In genomic region chr9:45121001-45121400, GRCm38 (mm10) we compare ENCODE assay signal across 14 mouse cellular contexts. TPM values are rescaled to one million over a fixed set of nuclear protein-coding genes. Genes with fewer than 3 reads are reported as not detected.
A peak's percentile ranks its signal among the peaks of the same experiment; 100 is the strongest.
DNase-seq lines count a peak whose midpoint lies in the region; ATAC-seq lines count a peak whose summit lies in the region.
"Had no signal": no experiment of that assay in that cellular context is flagged by ENCODE, and none has a peak within 500 bp of the region (broad histone marks: within the 10 kb centered on the region; RNA-seq: fewer than 3 reads in every experiment).

No protein-coding gene starts in this region.

- no peak overlapping the region for H3K9ac ChIP-seq in hindbrain, embryonic 15.5 days
- no peak overlapping the region for H3K9ac ChIP-seq in hindbrain, embryonic 16.5 days (ENCODE audit: low read depth, low read length)
- H3K9ac ChIP-seq in neural tube, embryonic 13.5 days = 0 out of 2 replicates have a peak overlapping the region, but pooled peaks have one; percentile 14
- H3K9ac ChIP-seq: forebrain, postnatal 0 days; heart, embryonic 15.5 days; liver, embryonic 12.5 days had no signal

- WGBS in hindbrain, embryonic 15.5 days = 61% methylated on average over 6 of the region's 6 CpGs
- WGBS in hindbrain, embryonic 16.5 days = 59% methylated on average over 6 of the region's 6 CpGs
- 43% methylated on average over 6 of the region's 6 CpGs for WGBS in neural tube, embryonic 13.5 days

- H3K4me2 ChIP-seq in hindbrain, embryonic 15.5 days = peak overlapping the region; percentile 14; the same call in 1 of the 2 replicates
- H3K4me2 ChIP-seq in hindbrain, embryonic 16.5 days (ENCODE audit: low read length) = no peak overlapping the region; the same call in 1 of the 2 replicates
- H3K4me2 ChIP-seq in neural tube, embryonic 13.5 days = no peak overlapping the region
- H3K4me2 ChIP-seq: liver, embryonic 12.5 days had no signal

- H3K27me3 ChIP-seq in hindbrain, embryonic 15.5 days = no peaks in the 10 kb centered on the region
- H3K27me3 ChIP-seq in hindbrain, embryonic 16.5 days (replicated peaks; ENCODE audit: control insufficient read depth, insufficient read depth, low read length) = no peaks in the 10 kb centered on the region
- peaks cover 11% of the 10 kb centered on the region; the same call in 1 of the 2 replicates for H3K27me3 ChIP-seq in neural tube, embryonic 13.5 days

- ATAC-seq in hindbrain, embryonic 15.5 days (ENCODE audit: low FRiP score, low read depth) = no peak
- ATAC-seq in hindbrain, embryonic 16.5 days = no peak
- no peak for ATAC-seq in neural tube, embryonic 13.5 days (ENCODE audit: low read depth)
- ATAC-seq: liver, embryonic 12.5 days had no signal

- no peaks in the 10 kb centered on the region for H3K9me3 ChIP-seq in hindbrain, embryonic 15.5 days
- no peaks in the 10 kb centered on the region for H3K9me3 ChIP-seq in hindbrain, embryonic 16.5 days (ENCODE audit: control insufficient read depth, low read length)
- H3K9me3 ChIP-seq in neural tube, embryonic 13.5 days = no peaks in the 10 kb centered on the region
- H3K9me3 ChIP-seq: heart, embryonic 15.5 days; limb, embryonic 10.5 days; liver, embryonic 12.5 days had no signal

- peaks cover 47% of the 10 kb centered on the region for H3K4me1 ChIP-seq in hindbrain, embryonic 15.5 days (replicated peaks)
- H3K4me1 ChIP-seq in hindbrain, embryonic 16.5 days (ENCODE audit: control insufficient read depth, insufficient read depth, low read depth, low read length) = peaks cover 32% of the 10 kb centered on the region
- peaks cover 36% of the 10 kb centered on the region for H3K4me1 ChIP-seq in neural tube, embryonic 13.5 days (replicated peaks)

- H3K27ac ChIP-seq in hindbrain, embryonic 15.5 days (replicated peaks) = no peak overlapping the region
- no peak overlapping the region for H3K27ac ChIP-seq in hindbrain, embryonic 16.5 days (ENCODE audit: low read depth, low read length)
- no peak overlapping the region for H3K27ac ChIP-seq in neural tube, embryonic 13.5 days (replicated peaks)
- H3K27ac ChIP-seq: heart, embryonic 15.5 days; liver, embryonic 12.5 days had no signal

- peaks cover 10% of the 10 kb centered on the region for H3K36me3 ChIP-seq in hindbrain, embryonic 15.5 days
- peaks cover 10% of the 10 kb centered on the region; the same call in 1 of the 2 replicates for H3K36me3 ChIP-seq in hindbrain, embryonic 16.5 days (ENCODE audit: control insufficient read depth, insufficient read depth, low read length)
- peaks cover 9% of the 10 kb centered on the region for H3K36me3 ChIP-seq in neural tube, embryonic 13.5 days
- H3K36me3 ChIP-seq: heart, embryonic 15.5 days; liver, embryonic 12.5 days had no signal

- H3K4me3 ChIP-seq in hindbrain, embryonic 15.5 days = no peak overlapping the region
- no peak overlapping the region for H3K4me3 ChIP-seq in hindbrain, embryonic 16.5 days (ENCODE audit: low read length)
- H3K4me3 ChIP-seq in neural tube, embryonic 13.5 days = no peak overlapping the region
- H3K4me3 ChIP-seq: liver, embryonic 12.5 days had no signal

- peak; percentile 20 for DNase-seq in right cerebral cortex, postnatal 25 days
- no peak for DNase-seq in right cerebral cortex, postnatal 4 days
- DNase-seq in thymus, postnatal 4 days = peak; percentile 83
- DNase-seq in adrenal gland, adult 18-20 months (ENCODE audit: low spot score in 2 of 2) = no peak
- DNase-seq in layer of hippocampus, postnatal 36 days = no peak

RNA-seq across cellular contexts. Expression of gene Scn2b, which starts 3.4 kb away (rescaled TPM):
- 10.3 TPM in 2 replicates for polyA plus RNA-seq in hindbrain, embryonic 15.5 days (2015; fragmentation: Nextera tagmentation; extraction: Ambion mirVana)
- 10.0 and 10.5 TPM in 2 replicates for polyA plus RNA-seq in hindbrain, embryonic 16.5 days (2015; fragmentation: Nextera tagmentation; extraction: Ambion mirVana)
- 9.2 and 9.7 TPM in 2 replicates for polyA plus RNA-seq in neural tube, embryonic 13.5 days (2015; fragmentation: Nextera tagmentation; extraction: Ambion mirVana)
- 10 to 100 TPM; 11.1 to 11.2 TPM for total RNA-seq in adrenal gland, adult 18-20 months (2021)
- total RNA-seq in layer of hippocampus, postnatal 36 days (2021) = 100 to 1,000 TPM; 253 to 275 TPM
- total RNA-seq: megakaryocyte-erythroid progenitor cell, adult 5-6 weeks; MEL had no signal

RNA-seq across cellular contexts. Expression of gene Scn4b, which starts 17.2 kb away (rescaled TPM):
- polyA plus RNA-seq in hindbrain, embryonic 15.5 days (2015; fragmentation: Nextera tagmentation; extraction: Ambion mirVana) = 0.31 and 0.55 TPM in 2 replicates
- polyA plus RNA-seq in hindbrain, embryonic 16.5 days (2015; fragmentation: Nextera tagmentation; extraction: Ambion mirVana) = 0.60 and 0.81 TPM in 2 replicates
- 0.11 and 0.25 TPM in 2 replicates for polyA plus RNA-seq in neural tube, embryonic 13.5 days (2015; fragmentation: Nextera tagmentation; extraction: Ambion mirVana)
- total RNA-seq in adrenal gland, adult 18-20 months (2021) = 1 to 10 TPM in 1 of 2 experiments, under 1 TPM in 1; 0.90 to 1.1 TPM
- 10 to 100 TPM; 11.1 to 14.2 TPM for total RNA-seq in layer of hippocampus, postnatal 36 days (2021)
- total RNA-seq: MEL had no signal

RNA-seq across cellular contexts. Expression of gene Jaml, which starts 42.0 kb away (rescaled TPM):
- 0.31 and 0.34 TPM in 2 replicates for polyA plus RNA-seq in hindbrain, embryonic 15.5 days (2015; fragmentation: Nextera tagmentation; extraction: Ambion mirVana)
- 0.25 and 0.37 TPM in 2 replicates for polyA plus RNA-seq in hindbrain, embryonic 16.5 days (2015; fragmentation: Nextera tagmentation; extraction: Ambion mirVana)
- 0.20 and 0.23 TPM in 2 replicates for polyA plus RNA-seq in neural tube, embryonic 13.5 days (2015; fragmentation: Nextera tagmentation; extraction: Ambion mirVana)
- total RNA-seq in adrenal gland, adult 18-20 months (2021) = 1 to 10 TPM; 3.3 to 6.8 TPM
- under 1 TPM; 0.20 to 0.30 TPM for total RNA-seq in layer of hippocampus, postnatal 36 days (2021)
- total RNA-seq: forebrain, postnatal 0 days; MEL had no signal
- polyA plus RNA-seq: liver, embryonic 12.5 days had no signal

Comparison
In these comparisons a context has a peak if more than half of its experiments do, and no peak if none do; other contexts are left out.
1. DNase-seq: peak in right cerebral cortex, postnatal 25 days (single experiment) and thymus, postnatal 4 days (single experiment); none in right cerebral cortex, postnatal 4 days (single experiment), adrenal gland, adult 18-20 months (0 of 2) and layer of hippocampus, postnatal 36 days (0 of 2).